Mouse (Mus musculus) thymus, postnatal 36 days (tissue): ENCODE results near the gene Krtap10-10.
"Not testable (repeated sequence)": the region's sequence is repeated elsewhere in the genome, so short reads cannot be mapped to it uniquely, and the experiment has no call there.

Source experiments
- DNase-seq, 2 experiments: peaks; one replicate each; pipeline ENCODE4 v3.0.0; 2022; ENCODE audit warnings: mixed read lengths in 2 of 2

Gene Krtap10-10

DNA sequence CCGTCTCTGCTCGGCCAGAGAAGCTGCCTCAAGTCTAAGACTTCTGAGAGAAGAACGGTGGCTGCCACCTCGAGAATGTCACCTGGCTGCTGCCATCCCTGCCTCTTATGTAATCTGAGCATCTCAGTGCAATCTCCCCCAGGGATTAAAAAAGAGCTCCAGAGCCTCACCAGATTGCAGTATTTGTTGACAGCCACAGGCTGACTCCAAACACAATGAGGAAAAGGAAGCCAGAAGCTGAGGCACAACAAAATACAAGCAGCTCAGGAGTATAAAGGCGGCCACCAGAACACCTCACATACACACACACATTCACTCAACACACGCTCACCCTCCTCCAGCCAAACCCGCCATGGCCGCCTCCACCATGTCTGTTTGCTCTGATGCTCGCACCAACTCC is at the start of gene Krtap10-10:
Gene Krtap10-10, plus strand, starts transcription at position 301 of the 400 bp plus-strand sequence.
- no peak for DNase-seq

DNA sequence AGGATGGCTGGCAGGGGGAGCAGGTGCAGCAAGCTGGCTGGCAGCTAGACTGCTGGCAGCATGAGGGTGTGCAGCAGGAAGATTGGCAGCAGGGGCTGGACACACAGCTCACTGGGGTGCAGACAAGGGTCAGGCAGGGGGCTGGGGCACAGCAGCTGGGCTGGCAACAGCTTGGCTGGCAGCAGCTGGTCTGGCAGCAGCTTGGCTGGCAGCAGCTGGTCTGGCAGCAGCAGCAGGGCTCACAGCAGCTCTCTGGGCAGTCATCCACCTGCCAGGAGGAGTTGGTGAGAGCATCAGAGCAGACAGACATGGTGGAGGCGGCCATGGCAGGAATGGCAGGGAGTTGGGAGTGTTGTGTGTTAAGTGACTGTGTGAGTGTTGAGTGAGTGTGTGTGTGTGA is 47.9 kb upstream of the Krtap10-10 start, which contains the start of gene Gm7137:
Gene Gm7137, minus strand, starts transcription at position 325 of the 400 bp plus-strand sequence.
- not testable (repeated sequence) for DNase-seq

GRCm38 (mm10) chr10:77788621-77789020 is 47.1 kb upstream of the Krtap10-10 start:
- no peak for DNase-seq

- DNase-seq, result no peak
Observed at GRCm38 (mm10) chr10:77794976-77795375, 40.8 kb upstream of the Krtap10-10 start, which contains the start of gene Gm9639. Gene Gm9639 (minus strand): TSS chr10:77795076.

- DNase-seq, result no peak
Observed at GRCm38 (mm10) chr10:77797677-77798076, 38.1 kb upstream of the Krtap10-10 start.

- not testable (repeated sequence) for DNase-seq
Observed at GRCm38 (mm10) chr10:77798164-77798920, 37.4 kb upstream of the Krtap10-10 start.

DNA sequence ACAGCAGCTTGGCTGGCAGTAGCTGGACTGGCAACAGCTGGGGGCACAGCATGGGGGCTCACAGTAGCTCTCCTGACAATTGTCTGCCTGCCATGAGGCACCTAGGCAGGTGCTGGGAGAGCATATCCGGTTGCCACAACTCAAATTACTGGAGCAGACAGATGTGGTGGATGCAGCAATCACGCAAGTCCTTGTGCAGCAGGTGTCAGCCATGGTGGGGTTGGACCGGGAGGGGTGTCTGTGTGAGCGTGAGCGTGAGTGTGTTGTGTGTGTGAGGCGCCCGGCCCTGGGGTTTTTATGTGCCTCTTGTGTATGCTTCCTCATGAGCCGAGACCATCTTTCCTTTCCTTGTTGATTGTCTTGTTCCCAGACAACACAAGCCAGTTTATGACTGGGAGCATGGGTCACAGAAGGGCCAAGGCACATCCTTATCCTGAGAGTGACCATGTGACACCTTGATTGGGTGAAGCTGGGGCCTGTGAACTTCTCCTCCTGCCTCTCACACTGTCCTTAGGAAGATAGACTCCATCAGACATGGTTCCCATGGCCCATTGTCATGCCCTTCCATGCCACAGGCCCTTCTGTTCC is 36.7 kb upstream of the Krtap10-10 start, which contains the start of gene Gm19668:
Gene Gm19668, minus strand, starts transcription at position 213 of the 588 bp plus-strand sequence.
- no peak for DNase-seq

DNA sequence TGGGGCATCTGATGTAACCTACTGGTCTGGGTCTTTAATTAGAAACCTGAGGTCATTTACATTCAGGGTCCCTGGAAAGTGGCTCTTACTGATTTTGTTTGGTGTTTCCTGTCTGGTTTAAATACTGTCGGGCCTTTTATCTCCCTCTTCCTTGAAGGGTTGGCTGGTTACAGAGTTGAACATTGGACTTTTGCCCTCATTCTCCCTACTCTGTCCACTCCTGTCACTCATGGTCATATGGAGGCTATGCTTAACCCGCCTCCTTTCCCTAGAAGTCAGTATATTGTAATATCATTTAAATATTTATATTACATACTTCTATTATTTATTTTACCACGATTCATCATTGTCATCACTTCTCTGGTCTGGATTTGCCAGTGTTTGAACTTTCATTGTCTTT is 31.7 kb upstream of the Krtap10-10 start:
- DNase-seq, result no peak

DNA sequence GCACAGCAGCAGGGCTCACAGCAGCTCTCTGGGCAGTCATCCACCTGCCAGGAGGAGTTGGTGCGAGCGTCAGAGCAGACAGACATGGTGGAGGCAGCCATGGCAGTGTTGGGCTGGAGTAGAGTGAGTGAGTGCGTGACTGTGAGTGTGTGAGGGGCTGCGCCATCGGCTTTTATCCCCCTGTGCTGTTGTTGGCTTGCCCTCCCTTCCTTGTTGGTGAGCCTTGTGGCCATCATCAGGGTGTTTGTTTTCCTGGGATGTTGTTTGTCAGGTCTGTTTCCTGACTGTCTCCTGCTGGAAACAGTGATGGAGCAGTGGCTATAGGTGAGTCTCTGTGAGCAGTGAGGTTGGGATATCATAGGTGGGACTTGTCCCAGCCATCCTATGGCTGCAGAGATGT is 24.0 kb upstream of the Krtap10-10 start, which contains the start of gene Gm9507:
Gene Gm9507, minus strand, starts transcription at position 101 of the 400 bp plus-strand sequence.
- DNase-seq, result no peak

GRCm38 (mm10) chr10:77814382-77814781 is 21.4 kb upstream of the Krtap10-10 start, which contains the start of gene Gm2696:
Gene Gm2696 (plus strand): TSS chr10:77814682.
- no peak for DNase-seq

GRCm38 (mm10) chr10:77815514-77815913 is 20.2 kb upstream of the Krtap10-10 start:
- DNase-seq, result peak; percentile 26 to 38

GRCm38 (mm10) chr10:77818523-77818922 is 17.2 kb upstream of the Krtap10-10 start:
- DNase-seq, result no peak

GRCm38 (mm10) chr10:77819203-77819602 is 16.5 kb upstream of the Krtap10-10 start:
- DNase-seq, result no peak

GRCm38 (mm10) chr10:77826951-77827350 is 8.8 kb upstream of the Krtap10-10 start, which contains the start of gene Krtap10-4:
Gene Krtap10-4 (minus strand): TSS chr10:77827095.
- DNase-seq, result no peak

DNA sequence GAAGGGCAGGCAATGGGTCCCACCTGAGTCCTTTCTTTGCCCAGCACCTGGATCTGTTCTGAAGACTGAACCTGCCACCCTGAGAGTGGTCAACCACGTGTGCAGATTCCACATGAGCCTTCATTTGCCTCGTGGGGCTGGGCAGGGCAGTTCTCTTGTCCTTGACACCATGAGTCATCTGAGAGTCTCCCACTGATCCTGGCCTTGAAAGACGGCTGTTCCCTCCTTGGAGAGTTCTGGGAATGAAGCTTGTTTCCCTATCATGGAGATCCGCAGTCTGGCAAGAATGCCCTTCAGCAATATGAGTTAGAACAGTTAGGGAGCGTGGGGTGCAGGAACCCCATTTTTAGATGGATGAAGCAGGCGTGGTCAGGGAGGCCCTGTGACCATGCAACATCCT is 3.3 kb downstream of the Krtap10-10 start:
- no peak for DNase-seq

DNA sequence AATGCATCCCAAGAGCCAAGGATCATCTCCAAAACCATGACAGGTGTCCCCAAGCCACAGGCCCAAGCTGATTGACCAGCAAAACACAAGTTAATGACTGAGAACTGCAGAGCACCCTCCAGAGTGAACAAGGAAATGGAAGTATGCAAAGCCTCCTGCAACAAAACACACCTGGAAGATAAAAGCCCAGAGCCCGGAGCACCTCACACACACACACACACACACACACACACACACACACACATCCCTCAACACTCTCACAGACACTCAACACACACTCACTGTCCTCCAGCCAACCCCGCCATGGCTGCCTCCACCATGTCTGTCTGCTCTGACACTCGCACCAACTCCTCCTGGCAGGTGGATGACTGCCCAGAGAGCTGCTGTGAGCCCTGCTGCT is 10.8 kb downstream of the Krtap10-10 start, which contains the start of gene Gm36176:
Gene Gm36176, plus strand, starts transcription at position 301 of the 400 bp plus-strand sequence.
- no peak for DNase-seq

DNA sequence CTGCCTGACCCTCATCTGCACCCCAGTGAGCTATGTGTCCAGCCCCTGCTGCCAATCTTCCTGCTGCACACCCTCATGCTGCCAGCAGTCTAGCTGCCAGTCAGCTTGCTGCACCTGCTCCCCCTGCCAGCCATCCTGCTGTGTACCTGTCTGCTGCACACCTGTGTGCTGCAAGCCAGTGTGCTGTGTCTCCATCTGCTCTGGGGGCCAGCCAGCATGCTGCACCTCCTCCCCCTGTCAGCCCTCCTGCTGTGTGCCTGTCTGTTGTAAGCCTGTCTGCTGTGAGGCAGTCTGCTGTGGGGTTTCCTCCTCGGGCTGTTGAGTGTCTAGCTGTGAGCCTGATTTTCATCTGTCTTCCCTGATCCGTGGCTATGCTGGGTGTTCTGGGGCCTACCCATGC is 11.2 kb downstream of the Krtap10-10 start:
- no peak for DNase-seq

GRCm38 (mm10) chr10:77847538-77847937 is 11.8 kb downstream of the Krtap10-10 start:
- DNase-seq, result no peak

DNA sequence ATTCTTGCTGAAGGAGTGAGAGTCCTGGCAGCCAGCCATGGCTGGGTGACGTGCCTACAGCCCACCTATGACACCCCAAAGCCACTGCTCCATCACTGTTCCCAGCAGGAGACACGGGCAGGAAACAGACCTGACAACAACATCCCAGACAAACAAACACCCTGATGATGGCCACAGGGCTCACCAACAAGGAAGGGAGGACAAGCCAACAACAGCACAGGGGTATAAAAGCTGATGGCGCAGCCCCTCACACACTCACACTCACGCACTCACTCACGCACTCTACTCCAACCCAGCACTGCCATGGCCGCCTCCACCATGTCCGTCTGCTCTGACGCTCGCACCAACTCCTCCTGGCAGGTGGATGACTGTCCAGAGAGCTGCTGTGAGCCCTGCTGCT is 16.8 kb downstream of the Krtap10-10 start, which contains the start of gene Gm10318:
Gene Gm10318, plus strand, starts transcription at position 301 of the 400 bp plus-strand sequence.
- no peak for DNase-seq

DNA sequence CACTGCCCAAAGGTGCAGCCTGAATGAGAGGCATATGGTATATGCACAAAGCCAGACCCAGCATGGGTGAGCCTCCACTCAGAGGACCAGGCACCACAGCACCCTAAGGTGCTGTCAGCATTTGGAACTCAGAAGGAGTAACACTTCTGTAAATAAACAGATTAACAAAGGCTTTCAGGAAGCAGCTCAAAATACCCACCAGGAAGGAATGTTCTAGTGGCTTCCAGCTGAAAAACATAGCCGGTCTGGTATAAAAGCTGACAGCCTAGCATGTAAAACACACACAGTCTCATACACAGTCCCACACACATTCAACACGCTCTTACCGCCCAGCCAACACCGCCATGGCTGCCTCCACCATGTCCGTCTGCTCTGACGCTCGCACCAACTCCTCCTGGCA is 25.9 kb downstream of the Krtap10-10 start, which contains the start of gene Gm3285:
Gene Gm3285, plus strand, starts transcription at position 301 of the 400 bp plus-strand sequence.
- DNase-seq, result no peak

DNA sequence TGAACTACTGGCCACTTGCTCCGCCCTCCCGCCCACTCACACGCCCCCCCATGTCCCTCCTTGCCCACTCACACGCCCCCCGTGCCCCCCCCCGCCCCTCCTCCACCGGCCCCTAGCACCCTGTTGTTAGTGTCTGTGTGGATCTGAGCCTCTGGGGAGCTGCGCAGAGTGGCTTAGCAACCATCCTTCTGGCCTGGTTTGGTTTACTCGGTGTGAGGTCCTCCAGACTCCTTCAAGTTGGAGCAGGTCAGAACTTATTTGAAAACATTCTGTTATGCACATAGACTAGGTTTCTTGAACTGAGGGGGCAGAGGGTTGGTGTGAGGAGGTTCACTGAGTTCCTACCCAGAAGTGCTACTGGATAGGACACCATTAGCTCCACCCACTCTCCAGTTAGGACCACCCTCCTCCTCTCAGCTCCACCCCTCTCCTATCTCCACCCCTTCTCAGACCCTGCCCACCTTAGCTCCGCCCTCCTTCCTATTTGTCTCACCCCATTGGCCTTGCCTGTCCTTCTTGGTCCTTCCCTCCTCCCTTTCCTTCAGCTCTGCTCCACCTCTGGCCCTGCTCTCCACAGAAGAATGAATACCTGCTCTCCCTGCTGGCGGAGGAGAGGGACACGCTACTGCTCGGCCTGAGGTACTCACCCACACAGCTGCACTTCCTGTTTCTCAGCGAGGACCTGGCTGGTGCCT is 28.5 kb downstream of the Krtap10-10 start:
- peak; percentile 53 to 60 for DNase-seq

- DNase-seq, result no peak
Observed at GRCm38 (mm10) chr10:77864762-77865143, 29.0 kb downstream of the Krtap10-10 start.

DNA sequence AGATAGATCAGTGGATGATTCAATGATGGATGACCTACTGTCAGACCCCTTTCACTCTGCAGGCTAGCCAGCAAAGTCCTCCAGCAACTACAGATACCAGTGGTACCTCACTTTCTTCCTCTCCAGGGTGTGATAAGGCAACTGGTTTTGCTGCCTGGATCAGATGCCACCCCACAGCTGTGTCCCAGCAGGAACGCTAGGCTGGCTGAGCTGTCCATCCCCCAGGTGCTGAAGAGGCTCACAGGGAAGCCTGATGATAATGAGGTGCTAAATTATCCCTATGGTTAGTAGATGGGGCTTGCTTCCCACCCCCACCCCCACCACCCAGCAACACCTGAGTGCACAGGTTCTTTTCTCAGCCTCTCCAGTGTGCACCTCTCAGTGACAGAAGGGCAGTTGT is 31.8 kb downstream of the Krtap10-10 start:
- no peak for DNase-seq
